Mouse (Mus musculus): Measurements from ENCODE around the gene Entpd1. TPM values are rescaled to one million over a fixed set of nuclear protein-coding genes. Genes with fewer than 3 reads are reported as not detected.

The Entpd1 gene
- polyA plus RNA-seq, 1 experiment from 2014 or later, result 6.6 TPM

Other genes with a start within 250 kb of the Entpd1 start
- gene Sorbs1, start 98.6 kb upstream of the Entpd1 start, polyA plus RNA-seq (2015; fragmentation: Nextera tagmentation; extraction: Ambion mirVana), result 15.8 and 16.1 TPM in 2 replicates
- gene Aldh18a1, start 23.9 kb upstream of the Entpd1 start, polyA plus RNA-seq (2015; fragmentation: Nextera tagmentation; extraction: Ambion mirVana), result 28.2 and 36.1 TPM in 2 replicates
- gene Tctn3, start 133 bp upstream of the Entpd1 start, polyA plus RNA-seq (2015; fragmentation: Nextera tagmentation; extraction: Ambion mirVana), result 4.4 and 4.5 TPM in 2 replicates
- 0.10 TPM in 1 of 2 replicates, not detected in the other for gene Cc2d2b, start 136.4 kb downstream of the Entpd1 start, polyA plus RNA-seq (2015; fragmentation: Nextera tagmentation; extraction: Ambion mirVana)
- gene Ccnj, start 218.9 kb downstream of the Entpd1 start, polyA plus RNA-seq (2015; fragmentation: Nextera tagmentation; extraction: Ambion mirVana), result 7.6 and 8.7 TPM in 2 replicates

Measured in thymus, postnatal 0 days (tissue).